Mouse (Mus musculus) gastrocnemius, adult 2 months (tissue): ENCODE measurements around the gene Clec12b. TPM values are rescaled to one million over a fixed set of nuclear protein-coding genes. Genes with fewer than 3 reads are reported as not detected.

Source experiments
- DNase-seq: peaks from one replicate; pipeline ENCODE4 v3.0.0; 2022
- H3K27ac ChIP-seq: fragments of 200-600 bp; 2 replicates; pipeline ENCODE4 v1.8.1; 2022; ENCODE audit warnings: mild to moderate bottlenecking
- H3K4me3 ChIP-seq: fragments of 200-600 bp; 2 replicates; pipeline ENCODE4 v1.8.1; 2022; ENCODE audit warnings: mild to moderate bottlenecking, moderate library complexity
- CTCF ChIP-seq: fragments of 200-600 bp; IDR thresholded peaks from 2 replicates; pipeline ENCODE4 v1.8.1; 2022; ENCODE audit warnings: antibody characterized with exemption, mild to moderate bottlenecking, moderate library complexity
- intact Hi-C: fragments of 180-260 bp; cut with DNase I; formaldehyde crosslinking; loops from one replicate; pipeline ENCODE4 v1.15.1; 2025
- total RNA-seq, 2 experiments: library from RNA; stranded (reverse); gene quantifications; 2 replicates each; pipeline ENCODE4 v1.2.3; 2021

Clec12b gene
- total RNA-seq, 2 experiments from 2014 or later: not detected

- Histone ChIP-seq H3K27ac (no peak overlapping the region), H3K4me3 (no peak overlapping the region)
- TF ChIP-seq CTCF: no peak
- peak; percentile 35 for DNase-seq
- intact Hi-C loops: no loop called here
Observed at GRCm38 (mm10) chr6:129399945-129400344, 14.3 kb upstream of the Clec12b start.

- H3K4me3 ChIP-seq: no peak within 1 kb of the TSS
Observed at GRCm38 (mm10) chr6:129396997-129397396, 11.3 kb upstream of the Clec12b start, which contains the start of gene Clec1b. Clec1b (plus strand) TSS chr6:129397297.

GRCm38 (mm10) chr6:129393732-129394131 is 8.1 kb upstream of the Clec12b start:
- intact Hi-C loops: loop anchor here (1.0 to 2.0 kb wide), 3 partner anchors 83 to 166 kb away; no protein-coding TSS in a partner anchor
- Histone ChIP-seq H3K4me3 (no peak overlapping the region), H3K27ac (no peak overlapping the region)
- TF ChIP-seq CTCF: no peak
- DNase-seq: no peak

More at GRCm38 (mm10) chr6:129396997-129397396, 11.3 kb upstream of the Clec12b start, which contains the start of gene Clec1b:
- DNase-seq: no peak
- intact Hi-C loops: no loop called here
- no peak within 1 kb of the TSS for H3K27ac ChIP-seq
- no peak for TF ChIP-seq CTCF

GRCm38 (mm10) chr6:129393087-129393720 is 7.5 kb upstream of the Clec12b start:
- Histone ChIP-seq H3K27ac (no peak overlapping the region), H3K4me3 (no peak overlapping the region)
- TF ChIP-seq CTCF: peak; percentile 75
- intact Hi-C loops: loop anchor here (1.0 to 2.0 kb wide), 3 partner anchors 84 to 166 kb away; no protein-coding TSS in a partner anchor
- no peak for DNase-seq

GRCm38 (mm10) chr6:129385000-129385399 is 674 bp downstream of the Clec12b start:
- no peak for DNase-seq
- intact Hi-C loops: no loop called here
- TF ChIP-seq CTCF: no peak
- Histone ChIP-seq H3K27ac (no peak overlapping the region), H3K4me3 (no peak overlapping the region)

GRCm38 (mm10) chr6:129383466-129383865 is 2.2 kb downstream of the Clec12b start:
- TF ChIP-seq CTCF: no peak
- no peak for DNase-seq
- Histone ChIP-seq H3K27ac (no peak overlapping the region), H3K4me3 (no peak overlapping the region)
- intact Hi-C loops: no loop called here

- TF ChIP-seq CTCF: no peak
- Histone ChIP-seq H3K27ac (no peak overlapping the region), H3K4me3 (no peak overlapping the region)
- no peak for DNase-seq
- intact Hi-C loops: no loop called here
Observed at GRCm38 (mm10) chr6:129381736-129382135, 3.9 kb downstream of the Clec12b start.

- intact Hi-C loops: no loop called here
- no peak overlapping the region for H3K4me3 ChIP-seq
- TF ChIP-seq CTCF: no peak
- no peak overlapping the region for H3K27ac ChIP-seq
- DNase-seq: no peak
Observed at GRCm38 (mm10) chr6:129380454-129380853, 5.2 kb downstream of the Clec12b start.

- intact Hi-C loops: no loop called here
- TF ChIP-seq CTCF: no peak
Observed at GRCm38 (mm10) chr6:129374937-129375471, 10.7 kb downstream of the Clec12b start.

GRCm38 (mm10) chr6:129369374-129370132 is 16.1 kb downstream of the Clec12b start:
- no peak for TF ChIP-seq CTCF
- Histone ChIP-seq H3K4me3 (no peak overlapping the region), H3K27ac (no peak overlapping the region)
- intact Hi-C loops: loop anchor here (5.0 to 10.0 kb wide), 3 partner anchors 112 to 517 kb away; no protein-coding TSS in a partner anchor
- DNase-seq: no peak

More at GRCm38 (mm10) chr6:129374937-129375471, 10.7 kb downstream of the Clec12b start:
- no peak for DNase-seq
- Histone ChIP-seq H3K4me3 (no peak overlapping the region), H3K27ac (no peak overlapping the region)

GRCm38 (mm10) chr6:129365959-129366359 is 19.7 kb downstream of the Clec12b start:
- intact Hi-C loops: loop anchor here (5.0 to 10.0 kb wide), 3 partner anchors 109 to 514 kb away; no protein-coding TSS in a partner anchor
- TF ChIP-seq CTCF: peak; percentile 91
- DNase-seq: peak; percentile 23
- H3K4me3 ChIP-seq: no peak overlapping the region
- H3K27ac ChIP-seq: no peak overlapping the region

GRCm38 (mm10) chr6:129363942-129364341 is 21.7 kb downstream of the Clec12b start:
- intact Hi-C loops: loop anchor here (10.0 kb wide), 1 partner anchor 269 kb away; no protein-coding TSS in a partner anchor
- Histone ChIP-seq H3K4me3 (no peak overlapping the region), H3K27ac (no peak overlapping the region)
- no peak for DNase-seq
- no peak for TF ChIP-seq CTCF

GRCm38 (mm10) chr6:129359515-129359914 is 26.2 kb downstream of the Clec12b start:
- intact Hi-C loops: no loop called here
- no peak for TF ChIP-seq CTCF
- no peak overlapping the region for H3K27ac ChIP-seq
- DNase-seq: no peak
- H3K4me3 ChIP-seq: no peak overlapping the region
